Mouse (Mus musculus) cerebellum, postnatal 25 days (tissue): ENCODE data around the gene Krtap4-7.
"Not testable (repeated sequence)": the region's sequence is repeated elsewhere in the genome, so short reads cannot be mapped to it uniquely, and the experiment has no call there.

ENCODE experiments used
- DNase-seq, 2 experiments: peaks; one replicate each; pipeline ENCODE4 v3.0.0; 2021; ENCODE audit warnings: mixed read lengths in 2 of 2

The Krtap4-7 gene

GRCm38 (mm10) chr11:99597742-99598141, 46.1 kb downstream of the Krtap4-7 start, which contains the start of gene Krtap9-3:
Gene Krtap9-3, minus strand, starts transcription at chr11:99598105.
- DNase-seq, result not testable (repeated sequence)
